Mouse (Mus musculus) natural killer cell, adult 2 months (primary cell): Measurements from ENCODE around the gene Sept10.

Experiments used
- DNase-seq, 2 experiments: peaks; one replicate each; pipeline ENCODE4 v3.0.0; 2022; ENCODE audit warnings: low spot score in 2 of 2

Sept10 gene

GRCm38 (mm10) chr10:59225137-59225536 is 3.5 kb upstream of the Sept10 start:
- DNase-seq, result no peak

GRCm38 (mm10) chr10:59223890-59224289 is 2.2 kb upstream of the Sept10 start:
- no peak for DNase-seq

- no peak for DNase-seq
Measured at GRCm38 (mm10) chr10:59223301-59223700, 1.7 kb upstream of the Sept10 start.

GRCm38 (mm10) chr10:59222271-59223101 is 839 bp upstream of the Sept10 start:
- peak in 1 of 2 experiments; percentile 4 for DNase-seq

GRCm38 (mm10) chr10:59220824-59221472 is 699 bp downstream of the Sept10 start:
- DNase-seq, result no peak

- DNase-seq, result no peak
Measured at GRCm38 (mm10) chr10:59200011-59200410, 21.6 kb downstream of the Sept10 start.

GRCm38 (mm10) chr10:59196763-59197162 is 24.9 kb downstream of the Sept10 start:
- no peak for DNase-seq

GRCm38 (mm10) chr10:59194891-59195290 is 26.8 kb downstream of the Sept10 start:
- no peak for DNase-seq

- no peak for DNase-seq
Measured at GRCm38 (mm10) chr10:59182306-59182705, 39.3 kb downstream of the Sept10 start.

- DNase-seq, result no peak
Measured at GRCm38 (mm10) chr10:59179620-59180019, 42.0 kb downstream of the Sept10 start.

GRCm38 (mm10) chr10:59172539-59172938 is 49.1 kb downstream of the Sept10 start:
- no peak for DNase-seq

- DNase-seq, result no peak
Measured at GRCm38 (mm10) chr10:59171042-59171441, 50.6 kb downstream of the Sept10 start.

GRCm38 (mm10) chr10:59166104-59166944 is 55.3 kb downstream of the Sept10 start:
- no peak for DNase-seq

GRCm38 (mm10) chr10:59162185-59162897 is 59.3 kb downstream of the Sept10 start:
- no peak for DNase-seq

- DNase-seq, result no peak
Measured at GRCm38 (mm10) chr10:59158627-59159026, 63.0 kb downstream of the Sept10 start.

- no peak for DNase-seq
Measured at GRCm38 (mm10) chr10:59152544-59153081, 69.0 kb downstream of the Sept10 start.

- no peak for DNase-seq
Measured at GRCm38 (mm10) chr10:59150938-59151657, 70.5 kb downstream of the Sept10 start.

GRCm38 (mm10) chr10:59149956-59150383 is 71.7 kb downstream of the Sept10 start:
- DNase-seq, result no peak

GRCm38 (mm10) chr10:59133478-59134009 is 88.1 kb downstream of the Sept10 start:
- DNase-seq, result no peak

GRCm38 (mm10) chr10:59131926-59132628 is 89.6 kb downstream of the Sept10 start:
- DNase-seq, result no peak
